Mouse (Mus musculus) megakaryocyte, embryonic 14.5 days (primary cell): ENCODE results near the gene Gm47841. TPM values are rescaled to one million over a fixed set of nuclear protein-coding genes. Genes with fewer than 3 reads are reported as not detected.

Experiments used
- H3K27me3 ChIP-seq: replicated peaks from 2 replicates; pipeline ENCODE3; 2012; ENCODE audit warnings: inconsistent platforms
- H3K36me3 ChIP-seq: replicated peaks from 2 replicates; pipeline ENCODE3; 2012; ENCODE audit warnings: low read length, inconsistent platforms, mixed read lengths
- H3K4me1 ChIP-seq: 2 replicates; pipeline ENCODE4 v1.6.1; 2012; ENCODE audit warnings: inconsistent platforms
- H3K4me3 ChIP-seq: replicated peaks from 2 replicates; pipeline ENCODE3; 2012; ENCODE audit warnings: moderate library complexity, mild to moderate bottlenecking, inconsistent platforms
- H3K9me3 ChIP-seq: 2 replicates; pipeline ENCODE4 v1.6.1; 2012; ENCODE audit warnings: inconsistent platforms
- FLI1 ChIP-seq: IDR thresholded peaks from 2 replicates; pipeline ENCODE4 v1.6.1; 2012; ENCODE audit warnings: low read length, inconsistent platforms, mixed read lengths
- GATA1 ChIP-seq: IDR thresholded peaks from 3 replicates; pipeline ENCODE4 v1.6.1; 2012; ENCODE audit warnings: mixed read lengths, low read length, inconsistent platforms, borderline replicate concordance
- polyA plus RNA-seq: library from polyadenylated mRNA; stranded (reverse); fragments of >175 nt; gene quantifications from 2 replicates; pipeline ENCODE4 v1.2.3, GENCODE M21; 2012; ENCODE audit warnings: low replicate concordance; ENCODE audit not compliant: insufficient read depth

Gene Gm47841
- polyA plus RNA-seq, 1 experiment: not detected

GRCm38 (mm10) chr15:101046527-101047193, 537 bp downstream of the Gm47841 start:
- Histone ChIP-seq H3K27me3 (peaks cover 94% of the 10 kb centered on the region), H3K4me1 (peaks cover 20% of the 10 kb centered on the region), H3K36me3 (no peaks in the 10 kb centered on the region), H3K4me3 (peak overlapping the region; percentile 73), H3K9me3 (no peaks in the 10 kb centered on the region)
- no peak for TF ChIP-seq FLI1
- no peak for TF ChIP-seq GATA1

GRCm38 (mm10) chr15:101046039-101046526, 1.1 kb downstream of the Gm47841 start:
- Histone ChIP-seq H3K4me1 (peaks cover 19% of the 10 kb centered on the region), H3K9me3 (no peaks in the 10 kb centered on the region), H3K36me3 (no peaks in the 10 kb centered on the region), H3K4me3 (peak overlapping the region; percentile 14), H3K27me3 (peaks cover 93% of the 10 kb centered on the region)
- TF ChIP-seq GATA1 (no peak), FLI1 (no peak)

- Histone ChIP-seq H3K4me1 (peaks cover 20% of the 10 kb centered on the region), H3K4me3 (no peak overlapping the region), H3K36me3 (no peaks in the 10 kb centered on the region), H3K27me3 (peaks cover 94% of the 10 kb centered on the region), H3K9me3 (peaks cover 4% of the 10 kb centered on the region)
- TF ChIP-seq FLI1 (no peak), GATA1 (no peak)
These were observed 2.7 kb downstream of the Gm47841 start for GRCm38 (mm10) chr15:101044531-101044930.

GRCm38 (mm10) chr15:101042613-101043012, 4.6 kb downstream of the Gm47841 start:
- Histone ChIP-seq H3K9me3 (peaks cover 6% of the 10 kb centered on the region), H3K27me3 (peaks cover 90% of the 10 kb centered on the region), H3K4me1 (peaks cover 20% of the 10 kb centered on the region), H3K4me3 (no peak overlapping the region), H3K36me3 (no peaks in the 10 kb centered on the region)
- TF ChIP-seq FLI1: no peak

GRCm38 (mm10) chr15:101041966-101042365, 5.2 kb downstream of the Gm47841 start:
- no peak for TF ChIP-seq GATA1
- TF ChIP-seq FLI1: no peak
- Histone ChIP-seq H3K36me3 (no peaks in the 10 kb centered on the region), H3K4me3 (no peak overlapping the region), H3K9me3 (peaks cover 6% of the 10 kb centered on the region), H3K4me1 (peaks cover 17% of the 10 kb centered on the region), H3K27me3 (peaks cover 89% of the 10 kb centered on the region)

GRCm38 (mm10) chr15:101039651-101040050, 7.5 kb downstream of the Gm47841 start:
- no peak overlapping the region for H3K4me3 ChIP-seq
- no peaks in the 10 kb centered on the region for H3K36me3 ChIP-seq
- H3K9me3 ChIP-seq: peaks cover 15% of the 10 kb centered on the region
- peaks cover 6% of the 10 kb centered on the region; the same call in 1 of the 2 replicates for H3K4me1 ChIP-seq
- peaks cover 84% of the 10 kb centered on the region for H3K27me3 ChIP-seq
- TF ChIP-seq GATA1 (no peak), FLI1 (no peak)

- H3K36me3 ChIP-seq: no peaks in the 10 kb centered on the region
- no peak overlapping the region for H3K4me3 ChIP-seq
- TF ChIP-seq GATA1 (no peak), FLI1 (no peak)
- H3K9me3 ChIP-seq: no peaks in the 10 kb centered on the region
- peaks cover 90% of the 10 kb centered on the region for H3K27me3 ChIP-seq
- H3K4me1 ChIP-seq: no peaks in the 10 kb centered on the region
These were observed 18.2 kb downstream of the Gm47841 start for GRCm38 (mm10) chr15:101028960-101029359.

GRCm38 (mm10) chr15:101011352-101011751, 35.8 kb downstream of the Gm47841 start:
- no peak overlapping the region for H3K4me3 ChIP-seq
- H3K4me1 ChIP-seq: peaks cover 10% of the 10 kb centered on the region
- H3K27me3 ChIP-seq: peaks cover 67% of the 10 kb centered on the region
- H3K9me3 ChIP-seq: no peaks in the 10 kb centered on the region
- no peaks in the 10 kb centered on the region for H3K36me3 ChIP-seq
- TF ChIP-seq FLI1 (no peak), GATA1 (no peak)

- TF ChIP-seq GATA1: no peak
- no peak for TF ChIP-seq FLI1
- peaks cover 19% of the 10 kb centered on the region for H3K4me1 ChIP-seq
- H3K9me3 ChIP-seq: no peaks in the 10 kb centered on the region
- no peaks in the 10 kb centered on the region for H3K36me3 ChIP-seq
- H3K27me3 ChIP-seq: peaks cover 72% of the 10 kb centered on the region
- H3K4me3 ChIP-seq: no peak overlapping the region
These were observed 38.7 kb downstream of the Gm47841 start for GRCm38 (mm10) chr15:101008386-101009010.

GRCm38 (mm10) chr15:101007236-101007635, 40.0 kb downstream of the Gm47841 start:
- peaks cover 19% of the 10 kb centered on the region for H3K4me1 ChIP-seq
- no peak for TF ChIP-seq GATA1
- no peak for TF ChIP-seq FLI1
- H3K36me3 ChIP-seq: no peaks in the 10 kb centered on the region
- H3K27me3 ChIP-seq: peaks cover 79% of the 10 kb centered on the region
- H3K4me3 ChIP-seq: peak overlapping the region; percentile 83
- H3K9me3 ChIP-seq: no peaks in the 10 kb centered on the region
